Mouse (Mus musculus) fat pad, adult 2 months (tissue): ENCODE results near the gene Trim28.
"Not testable (repeated sequence)": the region's sequence is repeated elsewhere in the genome, so short reads cannot be mapped to it uniquely, and the experiment has no call there.

Experiments used
- DNase-seq: peaks from one replicate; pipeline ENCODE4 v3.0.0-alpha.2; 2011; ENCODE audit warnings: low read depth, low spot score; ENCODE audit errors: extremely low read depth

Trim28 gene

DNA sequence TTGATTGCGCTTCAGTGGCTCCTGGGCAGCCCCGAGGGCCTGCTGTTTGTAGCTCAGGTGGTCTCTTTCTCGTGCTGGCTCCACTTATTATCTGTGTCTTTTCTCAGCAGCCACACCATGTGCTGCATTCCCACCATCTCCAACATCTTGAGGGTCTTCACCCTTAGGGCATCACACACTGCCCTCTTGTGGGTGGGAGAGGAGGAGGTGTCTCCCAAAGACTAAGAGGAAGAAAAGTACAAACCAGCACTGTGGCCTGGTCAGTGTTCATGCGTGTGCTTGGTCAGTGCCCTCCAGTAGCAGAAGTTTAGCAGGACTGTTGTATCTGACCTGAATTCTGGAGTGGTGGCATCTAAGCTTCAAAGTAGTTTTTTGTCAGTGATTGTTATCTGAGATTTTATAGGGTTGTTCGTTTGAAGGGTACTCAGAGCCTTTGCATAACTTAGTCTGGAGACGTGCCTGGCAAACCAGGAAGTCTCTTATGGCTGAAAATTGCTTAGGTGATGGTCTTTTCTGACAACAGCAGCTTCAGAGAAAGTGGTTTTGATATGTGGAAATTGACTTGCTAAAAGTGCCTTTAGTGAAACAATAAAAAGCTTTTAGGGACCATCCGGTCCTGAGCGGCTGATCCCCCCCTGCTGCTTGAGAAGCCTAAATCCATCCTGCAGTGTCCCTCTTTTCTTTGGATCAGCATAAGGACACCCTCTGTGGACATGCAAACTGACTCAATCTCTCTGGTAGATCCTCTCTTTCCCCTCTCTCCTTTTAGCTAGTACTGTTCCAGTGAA lies 58.2 kb downstream of the Trim28 start:
- no peak for DNase-seq

DNA sequence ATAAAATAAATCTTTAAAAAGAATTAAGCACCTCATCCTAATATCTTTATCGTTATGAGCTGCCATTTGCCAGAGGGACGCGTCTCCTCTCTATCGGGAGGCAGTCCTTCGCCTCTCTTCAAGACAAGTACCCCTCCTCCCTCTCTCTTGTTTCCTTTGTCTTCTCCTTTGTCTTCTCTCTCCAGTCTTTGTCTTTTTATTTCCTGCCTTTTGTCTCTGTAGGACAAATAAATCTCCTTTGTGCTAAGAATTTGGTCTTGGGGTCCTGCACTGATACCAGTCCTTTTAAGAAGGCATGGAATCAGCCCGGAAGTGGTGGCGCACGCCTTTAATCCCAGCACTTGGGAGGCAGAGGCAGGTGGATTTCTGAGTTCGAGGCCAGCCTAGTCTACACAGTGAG lies 60.6 kb downstream of the Trim28 start:
- DNase-seq = no peak

- not testable (repeated sequence) for DNase-seq
Observed at GRCm38 (mm10) chr7:13063399-13063798, 64.5 kb downstream of the Trim28 start.

GRCm38 (mm10) chr7:13072293-13072692 lies 73.4 kb downstream of the Trim28 start:
- DNase-seq = no peak
